Mouse (Mus musculus): ENCODE measurements around the gene Ift74.
A peak's percentile ranks its signal among the peaks of the same experiment; 100 is the strongest.
"Not testable (repeated sequence)": the region's sequence is repeated elsewhere in the genome, so short reads cannot be mapped to it uniquely, and the experiment has no call there.

Ift74 gene

GRCm38 (mm10) chr4:94613972-94614626 is at the start of gene Ift74:
Ift74 (plus strand) TSS chr4:94614491.
- DNase-seq, result peak; percentile 90

GRCm38 (mm10) chr4:94572677-94573076 is 41.6 kb upstream of the Ift74 start:
- DNase-seq, result no peak

- no peak for DNase-seq
Measured at GRCm38 (mm10) chr4:94591765-94592381, 22.4 kb upstream of the Ift74 start.

- no peak for DNase-seq
Measured at GRCm38 (mm10) chr4:94592709-94593108, 21.6 kb upstream of the Ift74 start.

GRCm38 (mm10) chr4:94601395-94601794 is 12.9 kb upstream of the Ift74 start:
- DNase-seq, result no peak

GRCm38 (mm10) chr4:94602496-94603030 is 11.7 kb upstream of the Ift74 start:
- DNase-seq, result no peak

- peak; percentile 94 for DNase-seq
Measured at GRCm38 (mm10) chr4:94603031-94603629, 11.2 kb upstream of the Ift74 start, which contains the start of gene Plaa. Plaa (minus strand) TSS chr4:94603244.

- DNase-seq, result no peak
Measured at GRCm38 (mm10) chr4:94604452-94605019, 9.8 kb upstream of the Ift74 start.

- no peak for DNase-seq
Measured at GRCm38 (mm10) chr4:94605591-94605990, 8.7 kb upstream of the Ift74 start.

- DNase-seq, result no peak
Measured at GRCm38 (mm10) chr4:94610339-94610738, 4.0 kb upstream of the Ift74 start.

- DNase-seq, result no peak
Measured at GRCm38 (mm10) chr4:94614627-94615006, 326 bp downstream of the Ift74 start.

GRCm38 (mm10) chr4:94620077-94620476 is 5.8 kb downstream of the Ift74 start:
- no peak for DNase-seq

- DNase-seq, result no peak
Measured at GRCm38 (mm10) chr4:94643141-94643540, 28.9 kb downstream of the Ift74 start.

- no peak for DNase-seq
Measured at GRCm38 (mm10) chr4:94649920-94650319, 35.6 kb downstream of the Ift74 start, which contains the start of gene Lrrc19. Lrrc19 (minus strand) TSS chr4:94650144.

GRCm38 (mm10) chr4:94650426-94651175 is 36.3 kb downstream of the Ift74 start:
- DNase-seq, result not testable (repeated sequence)

- no peak for DNase-seq
Measured at GRCm38 (mm10) chr4:94669718-94670117, 55.4 kb downstream of the Ift74 start.

- no peak for DNase-seq
Measured at GRCm38 (mm10) chr4:94680662-94681061, 66.4 kb downstream of the Ift74 start.

GRCm38 (mm10) chr4:94681181-94681580 is 66.9 kb downstream of the Ift74 start:
- no peak for DNase-seq

- DNase-seq, result no peak
Measured at GRCm38 (mm10) chr4:94682029-94682428, 67.7 kb downstream of the Ift74 start.

- peak; percentile 3 for DNase-seq
Measured at GRCm38 (mm10) chr4:94683305-94683704, 69.0 kb downstream of the Ift74 start.

GRCm38 (mm10) chr4:94689804-94690203 is 75.5 kb downstream of the Ift74 start:
- DNase-seq, result not testable (repeated sequence)

- no peak for DNase-seq
Measured at GRCm38 (mm10) chr4:94691078-94691477, 76.8 kb downstream of the Ift74 start.

- DNase-seq, result no peak
Measured at GRCm38 (mm10) chr4:94692175-94692574, 77.9 kb downstream of the Ift74 start.

Data from kidney, adult 18-20 months (tissue).